Mouse (Mus musculus) ES-CJ7 (cell line): ENCODE measurements around the gene Coro1b.

Experiments
- DNase-seq: peaks from one replicate; pipeline ENCODE4 v3.0.0; 2011; ENCODE audit warnings: low read depth, low spot score

Coro1b gene

DNA sequence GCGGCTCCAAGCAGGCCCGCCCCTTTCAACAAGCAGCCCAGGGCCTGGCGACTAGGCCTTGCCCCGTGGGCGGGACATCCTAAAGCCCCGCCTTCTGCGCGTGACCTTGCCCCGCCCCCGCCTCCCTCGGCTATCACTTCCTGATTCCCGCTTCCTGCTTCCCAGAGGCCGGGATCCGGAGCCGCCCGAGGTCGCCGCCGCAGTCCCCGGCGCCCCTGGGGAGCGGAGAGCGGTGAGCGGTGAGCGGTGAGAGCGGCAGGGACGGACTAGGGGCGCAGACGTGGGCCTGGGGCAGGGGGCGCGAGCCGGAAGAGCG is at the start of gene Coro1b:
Gene Coro1b (plus strand): TSS at position 129 of the 316 bp plus-strand sequence.
- DNase-seq = peak; percentile 92

DNA sequence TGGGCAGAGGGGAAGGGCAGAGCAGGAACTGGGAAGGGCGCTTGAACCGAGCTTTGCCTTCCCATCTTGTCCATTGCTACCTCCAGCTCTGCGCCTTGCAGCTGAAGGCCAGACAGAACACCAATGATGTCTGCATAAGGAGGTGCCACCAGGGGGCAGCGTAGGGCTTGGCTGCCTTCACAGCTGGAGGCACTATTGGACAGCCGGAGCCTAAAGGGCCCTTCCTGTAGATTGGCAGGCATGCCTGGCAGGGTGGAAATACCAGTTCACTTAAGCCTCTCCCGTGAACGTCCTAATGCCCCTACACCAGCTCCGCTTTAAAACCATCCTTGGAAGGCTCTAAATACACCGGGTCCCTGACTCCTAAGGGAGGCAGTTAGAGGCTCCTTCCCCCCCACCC is 49.4 kb upstream of the Coro1b start:
- peak; percentile 87 for DNase-seq

DNA sequence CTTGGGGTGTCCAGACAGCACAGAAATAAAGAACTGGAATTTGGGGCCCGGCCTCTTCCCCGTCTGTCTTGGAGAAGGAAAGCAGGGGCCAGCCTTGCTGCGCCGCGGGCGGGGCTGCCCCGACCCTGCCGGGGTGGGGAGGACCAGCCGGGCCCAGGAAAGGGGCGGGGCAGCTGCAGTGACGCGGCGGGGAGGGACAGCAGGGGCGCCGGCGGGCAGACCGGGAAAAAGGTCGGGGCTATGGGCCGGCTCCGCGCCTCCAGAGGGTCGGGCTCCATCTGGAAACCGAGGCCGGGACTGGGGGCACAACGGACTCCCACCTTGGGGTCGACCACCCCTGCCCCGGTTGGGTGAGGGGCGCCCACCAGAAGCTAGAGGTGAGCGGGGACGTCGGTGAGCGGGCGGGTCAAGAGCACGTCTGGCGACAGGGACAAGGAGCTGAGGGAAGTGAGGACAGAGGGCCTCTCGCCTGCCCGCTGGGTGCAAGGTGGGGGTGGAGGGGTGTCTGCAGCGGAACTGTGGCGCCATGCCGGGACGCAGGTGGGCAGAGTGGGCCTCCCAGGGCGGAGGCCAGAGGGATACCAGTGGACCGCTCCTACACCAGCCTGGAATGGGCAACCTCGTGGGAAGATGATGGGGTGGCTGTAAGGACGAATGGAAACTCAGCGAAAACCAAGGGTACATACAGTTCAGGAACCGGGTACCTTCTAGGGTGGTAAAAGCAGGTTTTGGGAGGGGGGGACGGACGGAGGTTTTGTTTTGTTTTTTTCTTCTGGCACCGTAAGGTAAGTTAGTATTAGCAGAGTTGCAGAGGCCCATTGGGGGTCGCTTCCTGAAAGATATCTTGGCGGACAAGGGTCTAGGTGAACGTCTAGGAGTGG is 48.3 kb upstream of the Coro1b start, which contains the start of gene Pitpnm1:
Gene Pitpnm1 (plus strand): TSS at position 162 of the 881 bp plus-strand sequence.
- DNase-seq = no peak

DNA sequence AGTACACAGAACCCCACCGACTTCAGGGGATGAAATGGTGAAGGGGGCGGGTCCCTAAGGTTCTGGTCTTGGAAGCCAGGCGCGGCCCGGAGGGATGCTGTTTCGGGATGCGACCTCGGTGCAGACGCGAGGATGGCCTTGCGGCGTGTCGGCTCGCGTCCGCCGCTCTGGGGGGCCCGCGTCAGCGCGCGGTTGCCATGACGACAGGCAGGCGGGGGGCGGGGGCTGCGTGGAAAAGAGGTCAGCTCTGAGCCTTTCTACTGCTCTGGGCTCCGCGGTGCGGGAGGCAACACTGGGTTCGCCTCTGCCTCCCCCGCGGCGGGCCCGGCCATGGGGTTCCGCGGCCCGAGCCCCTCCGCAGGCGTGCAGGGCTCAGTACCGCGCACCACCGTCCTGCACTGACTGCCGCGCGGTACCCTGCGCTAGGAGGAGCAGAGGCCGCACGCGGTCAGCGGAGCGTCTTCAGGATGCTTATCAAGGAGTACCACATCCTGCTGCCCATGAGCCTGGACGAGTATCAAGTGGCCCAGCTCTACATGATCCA is 47.6 kb upstream of the Coro1b start:
- peak; percentile 46 for DNase-seq

DNA sequence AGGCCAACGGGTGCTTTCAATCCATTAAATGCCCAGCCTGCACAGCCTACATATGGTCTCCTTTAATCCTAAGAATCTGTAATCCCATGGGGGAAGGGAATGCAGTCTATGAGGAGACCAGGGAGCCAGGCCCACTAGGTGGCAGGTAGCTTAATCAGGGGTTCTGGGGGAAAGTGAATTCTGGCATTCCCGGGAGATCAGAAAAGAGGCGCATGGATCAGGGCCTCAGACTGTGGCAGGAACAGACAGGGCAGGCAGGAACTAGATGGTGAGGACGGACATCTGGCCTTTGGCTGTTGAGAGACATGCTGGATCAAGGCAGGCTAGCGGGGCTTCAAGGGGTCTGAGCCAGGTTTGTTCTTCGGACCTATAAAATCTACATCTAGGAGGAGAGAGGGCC is 47.0 kb upstream of the Coro1b start:
- no peak for DNase-seq

DNA sequence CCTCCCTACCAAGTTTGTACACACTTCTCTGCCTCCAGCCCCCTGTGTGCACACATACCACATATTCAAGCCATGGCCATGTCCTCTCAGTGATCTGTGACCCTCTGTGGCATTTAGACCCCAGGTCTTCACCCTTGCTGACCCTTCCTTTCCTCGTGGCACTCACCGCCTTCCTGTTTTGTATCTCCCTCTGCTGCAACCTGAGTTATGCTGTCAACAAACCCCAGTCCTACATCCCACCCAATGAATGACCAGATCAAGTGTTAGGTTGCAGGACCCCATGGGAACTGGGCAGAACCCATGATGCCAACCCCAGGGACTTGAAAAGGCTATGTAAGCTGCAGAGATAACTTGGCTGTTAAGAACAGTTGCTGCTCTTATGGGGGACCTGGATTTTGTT is 46.4 kb upstream of the Coro1b start:
- DNase-seq = no peak

DNA sequence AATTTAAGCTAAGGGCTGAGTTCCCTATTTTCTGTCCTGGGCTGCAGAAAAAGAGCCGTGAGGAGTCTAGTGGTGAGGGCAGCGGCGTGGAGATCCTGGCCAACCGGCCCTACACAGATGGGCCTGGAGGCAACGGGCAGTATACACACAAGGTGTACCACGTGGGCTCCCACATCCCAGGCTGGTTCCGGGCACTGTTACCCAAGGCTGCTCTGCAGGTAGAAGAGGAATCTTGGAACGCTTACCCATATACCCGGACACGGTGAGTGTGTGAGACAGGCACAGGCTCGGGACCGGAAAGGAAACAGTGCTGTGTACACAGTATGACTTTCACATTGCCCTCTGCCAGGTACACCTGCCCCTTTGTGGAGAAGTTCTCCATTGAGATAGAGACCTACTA is 45.8 kb upstream of the Coro1b start:
- no peak for DNase-seq

DNA sequence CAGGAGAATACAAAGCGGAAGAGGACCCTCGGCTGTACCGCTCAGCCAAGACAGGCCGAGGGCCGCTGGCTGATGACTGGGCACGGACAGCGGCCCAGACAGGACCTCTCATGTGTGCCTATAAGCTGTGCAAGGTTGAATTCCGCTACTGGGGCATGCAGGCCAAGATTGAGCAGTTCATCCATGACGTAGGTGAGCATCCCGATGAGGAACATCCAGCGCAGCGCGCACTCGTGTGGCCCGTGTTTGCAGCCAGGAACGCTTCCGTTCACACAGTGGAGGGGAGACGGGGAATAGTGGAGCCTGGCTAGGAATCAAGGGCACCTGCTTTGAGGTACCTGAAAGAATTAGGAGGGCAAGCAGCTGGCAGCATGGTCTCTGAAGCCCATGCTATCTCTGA is 45.1 kb upstream of the Coro1b start:
- DNase-seq = no peak

DNA sequence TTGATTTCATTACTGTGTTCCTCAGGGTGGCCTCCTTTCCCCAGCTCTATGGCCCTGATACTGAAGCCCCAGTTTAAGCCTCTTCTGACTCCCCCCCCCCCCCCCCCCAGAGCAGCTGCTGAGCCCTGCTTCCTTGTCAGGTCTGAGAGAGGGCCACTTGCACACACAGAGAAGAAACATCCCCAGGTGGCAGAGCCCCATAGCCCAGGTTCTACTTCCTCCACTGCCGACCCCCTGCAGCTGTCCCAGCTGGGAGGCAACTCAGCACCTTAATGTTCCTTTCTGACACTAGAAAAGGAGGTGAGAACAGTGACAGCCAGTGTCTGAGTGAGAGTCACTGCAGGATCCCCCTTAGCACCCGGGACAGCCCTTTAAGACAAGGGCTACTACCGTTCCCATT is 44.6 kb upstream of the Coro1b start:
- DNase-seq = no peak

DNA sequence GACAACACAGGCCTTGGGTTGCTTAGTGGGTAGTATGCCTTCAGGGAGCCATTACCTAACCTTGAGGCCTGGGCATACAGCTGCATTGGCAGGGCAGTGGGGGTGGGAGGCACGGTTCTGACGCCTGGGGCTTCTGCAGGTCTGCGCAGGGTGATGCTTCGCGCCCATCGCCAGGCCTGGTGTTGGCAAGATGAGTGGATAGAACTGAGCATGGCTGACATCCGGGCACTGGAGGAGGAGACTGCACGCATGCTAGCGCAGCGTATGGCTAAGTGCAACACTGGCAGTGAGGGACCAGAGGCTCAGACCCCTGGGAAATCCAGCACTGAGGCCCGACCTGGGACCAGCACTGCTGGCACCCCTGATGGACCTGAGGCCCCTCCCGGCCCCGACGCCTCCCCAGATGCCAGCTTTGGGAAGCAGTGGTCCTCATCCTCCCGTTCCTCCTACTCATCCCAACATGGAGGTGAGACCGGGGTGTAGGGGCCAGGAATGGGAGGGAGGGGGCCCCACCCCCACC is 43.7 kb upstream of the Coro1b start:
- no peak for DNase-seq

DNA sequence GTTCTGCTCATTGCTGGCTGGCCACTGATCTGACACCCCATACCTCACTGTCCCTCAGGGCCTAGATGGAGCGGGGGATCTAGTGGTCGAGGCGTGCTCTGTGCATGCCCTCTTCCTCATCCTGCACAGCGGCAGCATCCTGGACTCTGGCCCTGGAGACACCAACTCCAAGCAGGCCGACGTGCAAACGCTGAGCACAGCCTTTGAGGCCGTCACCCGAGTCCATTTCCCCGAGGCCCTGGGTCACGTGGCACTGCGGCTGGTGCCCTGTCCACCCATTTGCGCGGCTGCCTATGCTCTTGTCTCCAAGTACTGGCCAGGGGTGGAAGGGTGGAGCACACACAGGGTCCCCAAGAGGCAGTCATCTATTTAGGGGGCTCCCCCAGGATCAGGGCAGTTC is 41.8 kb upstream of the Coro1b start:
- DNase-seq = no peak

DNA sequence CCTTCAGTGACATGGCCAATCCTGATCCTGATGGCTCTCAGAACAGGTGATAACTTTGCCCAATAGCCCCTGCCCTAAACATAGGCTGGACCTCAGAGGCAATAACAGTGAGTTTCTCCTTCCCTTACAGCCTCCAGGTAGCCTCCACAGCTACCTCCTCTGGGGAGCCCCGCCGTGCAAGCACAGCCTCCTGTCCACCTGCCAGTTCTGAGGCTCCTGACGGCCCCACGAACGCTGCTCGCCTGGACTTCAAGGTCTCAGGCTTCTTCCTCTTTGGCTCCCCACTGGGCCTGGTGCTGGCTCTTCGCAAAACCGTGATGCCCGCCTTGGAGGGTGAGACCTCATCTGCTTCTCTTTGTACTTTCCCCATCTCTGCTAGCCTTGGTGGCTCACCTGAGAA is 39.9 kb upstream of the Coro1b start:
- DNase-seq = no peak

DNA sequence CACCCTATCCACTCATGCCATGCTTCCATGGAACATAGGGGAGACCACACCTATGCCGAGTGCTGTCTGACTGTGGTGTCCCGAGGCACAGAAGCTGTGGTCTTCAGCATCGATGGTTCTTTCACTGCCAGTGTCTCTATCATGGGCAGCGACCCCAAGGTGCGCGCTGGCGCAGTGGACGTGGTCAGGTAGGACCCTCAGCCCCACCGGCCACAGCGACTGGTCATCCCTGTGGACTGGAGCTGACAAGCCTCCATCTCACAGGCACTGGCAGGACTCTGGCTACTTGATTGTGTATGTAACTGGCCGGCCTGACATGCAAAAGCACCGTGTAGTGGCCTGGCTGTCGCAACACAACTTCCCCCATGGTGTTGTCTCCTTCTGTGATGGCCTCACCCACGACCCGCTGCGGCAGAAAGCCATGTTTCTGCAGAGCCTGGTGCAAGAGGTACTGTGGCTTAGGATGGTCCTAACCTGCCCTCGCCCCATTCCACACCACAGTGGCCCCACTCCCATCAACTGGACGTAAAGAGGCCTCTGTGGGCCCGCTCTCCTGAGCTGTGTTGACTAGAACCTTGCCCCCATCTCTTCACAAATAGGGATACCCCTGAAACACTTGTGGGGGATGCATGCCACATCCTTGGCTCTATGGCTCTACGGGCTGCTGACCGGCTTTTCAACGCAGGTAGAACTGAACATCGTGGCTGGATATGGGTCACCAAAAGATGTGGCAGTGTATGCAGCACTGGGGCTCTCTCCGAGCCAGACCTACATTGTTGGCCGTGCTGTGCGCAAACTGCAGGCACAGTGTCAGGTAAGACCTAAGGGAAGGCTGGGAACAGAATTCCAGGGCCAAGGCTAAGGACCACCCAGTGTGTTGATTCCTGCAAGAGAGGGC is 36.1 kb upstream of the Coro1b start:
- no peak for DNase-seq

DNA sequence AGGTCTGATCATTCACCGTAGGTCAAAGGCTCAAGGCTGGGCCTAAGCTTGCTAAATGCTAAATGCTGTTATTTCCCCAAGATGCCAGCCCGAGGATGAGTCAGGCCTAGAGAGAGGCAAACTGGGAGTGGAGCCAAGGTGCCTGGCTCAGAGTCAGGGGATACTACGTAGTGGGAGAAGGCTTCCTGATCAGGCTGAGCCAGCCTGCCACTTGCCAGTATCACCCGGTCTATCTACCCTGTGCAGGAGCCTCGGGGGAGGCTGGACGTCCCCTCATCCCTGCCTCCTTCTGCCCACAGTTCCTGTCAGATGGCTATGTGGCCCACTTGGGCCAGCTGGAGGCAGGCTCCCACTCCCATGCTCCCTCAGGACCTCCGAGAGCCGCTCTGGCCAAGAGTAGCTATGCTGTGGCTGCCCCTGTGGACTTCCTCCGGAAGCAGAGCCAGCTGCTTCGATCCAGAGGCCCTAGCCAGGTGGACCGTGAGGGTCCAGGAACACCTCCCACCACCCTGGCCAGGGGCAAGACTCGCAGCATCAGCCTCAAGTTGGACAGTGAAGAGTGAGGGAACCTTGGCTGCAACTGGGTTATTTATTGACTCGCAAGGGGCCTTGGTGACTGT is 35.1 kb upstream of the Coro1b start:
- no peak for DNase-seq

DNA sequence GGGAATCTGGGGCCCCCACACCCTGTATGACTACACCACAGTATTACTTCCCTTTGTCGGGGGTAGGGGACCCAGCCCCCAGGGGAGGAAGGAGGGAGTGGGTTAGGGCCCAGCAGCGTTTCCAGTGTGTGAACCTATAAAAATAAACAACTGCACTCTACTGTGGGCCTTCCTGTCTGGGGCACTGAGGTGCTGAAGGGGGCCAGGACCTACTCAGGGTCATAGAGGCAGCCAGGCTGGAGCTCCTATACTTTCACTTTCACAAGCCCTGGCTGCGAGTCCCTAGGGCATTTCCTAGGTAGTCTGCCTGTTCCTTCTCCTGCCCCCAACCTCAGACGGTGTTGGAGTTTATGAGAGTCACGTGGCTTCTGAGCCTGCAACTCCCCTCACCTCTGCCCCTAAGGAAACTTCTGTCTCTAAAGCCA is 34.6 kb upstream of the Coro1b start:
- DNase-seq = no peak

DNA sequence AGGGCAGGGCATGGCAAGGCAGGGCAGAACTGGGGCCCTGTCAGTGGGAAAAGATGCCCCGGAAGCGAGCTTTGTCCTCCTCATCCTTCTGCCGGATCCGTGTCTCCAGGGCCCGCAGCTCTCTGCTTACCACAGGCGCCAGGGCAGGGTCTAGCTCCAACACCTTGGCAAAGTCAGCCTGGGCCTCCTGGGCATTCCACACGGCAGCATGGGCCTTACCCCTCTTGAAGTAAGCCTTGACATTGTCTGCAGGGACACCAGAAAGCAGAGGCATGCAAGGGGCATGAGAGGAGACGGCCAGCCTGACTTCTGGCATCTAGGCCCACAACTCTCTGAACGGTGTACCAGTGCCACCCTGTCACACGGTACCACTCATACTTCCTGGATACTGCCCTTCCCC is 33.9 kb upstream of the Coro1b start:
- DNase-seq = no peak

DNA sequence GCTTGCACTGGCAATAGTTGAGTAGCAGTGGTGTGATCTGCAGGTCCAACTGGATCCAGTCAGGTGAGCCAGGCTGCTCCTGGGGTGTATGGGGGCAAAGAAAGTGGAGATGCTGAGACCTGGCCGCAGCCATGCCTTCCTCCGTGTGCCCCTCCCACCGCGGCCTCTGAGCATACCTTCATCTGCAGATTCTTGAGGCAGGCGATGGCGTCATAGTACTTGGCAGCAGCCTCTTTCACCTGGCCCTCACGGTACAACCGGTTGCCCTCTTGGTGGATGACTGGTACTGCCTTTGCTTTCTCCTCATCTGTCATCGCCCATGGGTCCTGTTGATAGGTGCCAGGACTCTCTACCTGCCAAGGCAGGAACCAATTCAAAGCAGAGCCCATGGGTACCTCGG is 33.3 kb upstream of the Coro1b start:
- DNase-seq = no peak

DNA sequence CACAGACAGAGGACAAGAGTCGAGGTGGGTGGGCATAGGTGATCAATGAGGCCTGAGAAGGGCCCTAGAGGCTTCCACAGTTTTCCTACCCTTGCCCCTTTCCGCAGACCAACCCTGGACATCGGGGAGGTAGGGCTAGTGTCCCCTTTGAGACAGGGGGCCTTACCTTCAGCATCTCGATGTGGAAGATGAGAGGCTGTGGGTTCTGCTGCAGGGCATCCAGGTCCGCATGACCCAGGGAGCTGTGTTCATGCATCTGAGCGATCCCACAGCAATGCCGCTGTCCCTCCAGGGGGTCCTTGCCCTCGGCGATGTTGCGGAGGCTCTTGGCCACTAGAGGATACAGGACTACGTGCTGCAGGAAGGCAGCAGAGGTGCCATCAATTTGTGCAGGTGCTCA is 32.6 kb upstream of the Coro1b start:
- no peak for DNase-seq

DNA sequence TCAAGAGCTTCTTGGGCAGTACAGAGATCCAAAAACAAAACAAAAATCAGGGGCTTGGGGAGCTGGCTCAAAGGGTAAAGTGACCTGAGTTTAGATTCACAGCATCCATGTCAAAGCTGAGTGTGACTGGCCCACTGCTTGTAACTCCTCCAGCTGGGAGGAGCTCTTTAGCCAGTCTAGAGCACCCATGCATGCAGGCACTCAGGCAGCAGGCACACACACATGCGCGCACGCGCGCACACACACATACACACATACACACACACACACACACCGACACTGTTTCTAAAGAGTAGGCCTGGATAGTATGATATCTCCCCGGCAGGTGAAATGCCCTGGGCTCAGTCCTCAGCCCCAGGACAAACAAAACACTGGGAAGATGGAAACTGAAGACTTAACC is 31.4 kb upstream of the Coro1b start:
- no peak for DNase-seq

DNA sequence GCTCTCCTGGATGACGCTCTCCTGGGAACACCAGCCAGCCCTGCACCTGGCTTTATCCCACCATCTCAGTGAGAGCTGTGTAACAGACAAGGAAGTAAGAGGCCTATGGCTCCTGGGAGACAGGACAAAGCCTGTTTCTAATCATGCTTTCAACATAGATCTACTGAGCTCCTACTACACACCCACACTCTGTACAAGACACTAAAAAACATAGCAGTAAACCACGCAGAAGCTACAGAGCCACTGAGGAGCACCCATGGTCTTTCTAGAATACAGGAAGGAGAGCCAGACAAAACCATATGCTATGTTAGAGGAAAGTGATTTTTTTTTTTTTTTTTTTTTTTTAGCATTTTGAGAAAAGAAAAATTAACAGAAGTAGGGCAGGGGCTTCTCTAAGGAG is 30.1 kb upstream of the Coro1b start:
- no peak for DNase-seq

DNA sequence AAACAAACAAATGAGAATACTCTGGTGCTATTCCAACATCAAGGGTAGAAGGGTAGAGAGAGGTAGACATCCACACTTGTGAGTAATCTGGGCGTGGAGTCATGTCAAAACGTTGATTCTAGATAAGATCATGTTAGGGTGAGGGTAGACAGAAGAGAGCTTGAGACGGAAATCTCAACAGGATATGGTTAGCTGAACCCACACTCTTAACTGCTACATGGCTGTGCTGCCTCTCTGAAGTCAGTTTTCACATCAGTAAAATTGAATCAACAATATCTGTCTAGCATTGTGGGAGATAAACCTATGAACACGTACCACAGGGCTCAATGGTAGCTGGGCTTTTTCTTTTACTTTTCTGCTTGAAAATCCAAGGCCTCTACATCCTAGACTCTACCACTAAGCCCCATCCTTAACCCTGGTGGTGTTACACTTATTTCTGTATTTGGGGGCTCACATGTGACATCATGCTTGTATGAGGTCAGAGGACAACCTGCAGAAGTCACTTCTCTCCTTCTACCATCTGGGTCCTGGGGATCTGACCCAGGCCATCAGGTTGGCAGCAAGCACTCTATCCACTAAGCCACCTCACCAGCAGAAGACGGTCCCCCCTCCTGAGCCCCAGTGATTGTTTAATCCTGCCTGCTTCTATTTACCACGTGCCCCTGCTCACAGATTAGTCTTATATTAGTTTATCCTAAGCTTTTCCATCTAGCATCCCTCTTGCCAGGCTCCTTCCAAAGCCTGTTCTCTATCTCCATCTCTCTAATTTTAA is 28.5 kb upstream of the Coro1b start:
- no peak for DNase-seq
